Mouse (Mus musculus) frontal cortex, postnatal 36 days (tissue): ENCODE data around the gene Mfsd6l.

Experiments
- DNase-seq, 2 experiments: peaks; one replicate each; pipeline ENCODE4 v3.0.0; 2022; ENCODE audit warnings: low spot score in 2 of 2

The Mfsd6l gene

DNA sequence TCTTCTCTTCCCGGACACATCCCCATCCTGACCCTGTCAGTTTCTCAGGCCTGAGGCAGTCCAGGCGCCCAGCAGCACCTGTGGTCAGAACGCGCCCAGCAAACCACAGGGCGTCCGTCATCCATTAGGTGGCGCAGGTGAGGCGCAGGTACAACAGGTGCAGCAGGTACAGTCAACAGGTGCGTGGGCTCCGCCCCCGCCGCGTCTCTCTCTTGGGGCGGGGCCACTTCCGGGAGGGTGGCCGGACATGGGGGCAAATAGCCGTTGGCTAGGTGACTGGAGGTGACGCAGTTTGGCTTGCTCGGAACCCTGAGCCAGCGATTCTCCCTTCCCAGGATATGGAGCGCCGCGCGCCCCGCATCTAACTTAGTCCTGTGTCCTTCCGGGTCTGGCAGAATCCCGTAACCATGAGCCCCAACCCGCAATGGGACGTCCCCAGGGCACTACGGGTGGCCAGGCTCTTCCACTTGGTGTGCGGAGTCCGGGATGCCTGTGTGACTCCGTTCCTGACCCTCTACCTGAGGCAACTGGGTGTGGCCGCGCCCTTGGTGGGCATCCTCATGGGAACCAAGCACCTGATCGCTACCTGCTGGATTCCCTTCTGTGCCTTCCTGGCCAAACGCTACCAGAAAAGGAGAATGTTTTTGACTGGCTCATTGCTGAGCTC is at the start of gene Mfsd6l:
Gene Mfsd6l, plus strand, starts transcription at position 269 of the 667 bp plus-strand sequence.
- no peak for DNase-seq

DNA sequence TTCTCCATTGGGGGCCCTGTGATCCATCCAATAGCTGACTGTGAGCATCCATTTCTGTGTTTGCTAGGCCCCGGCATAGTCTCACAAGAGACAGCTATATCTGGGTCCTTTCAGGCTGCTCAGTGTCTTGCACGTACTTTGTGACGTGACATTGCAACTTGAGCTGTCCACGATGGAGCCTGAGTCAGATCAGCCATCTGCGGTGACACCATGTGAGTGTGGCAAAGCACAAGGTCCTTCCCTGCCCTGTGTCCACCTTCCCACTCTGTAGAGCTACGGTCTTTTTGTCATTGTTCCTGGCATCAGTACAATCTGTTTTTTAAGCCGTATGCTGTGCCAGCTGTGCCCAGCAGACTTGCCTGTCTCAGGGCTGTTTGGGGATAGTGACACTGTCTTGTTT is 48.7 kb upstream of the Mfsd6l start:
- DNase-seq, result no peak

DNA sequence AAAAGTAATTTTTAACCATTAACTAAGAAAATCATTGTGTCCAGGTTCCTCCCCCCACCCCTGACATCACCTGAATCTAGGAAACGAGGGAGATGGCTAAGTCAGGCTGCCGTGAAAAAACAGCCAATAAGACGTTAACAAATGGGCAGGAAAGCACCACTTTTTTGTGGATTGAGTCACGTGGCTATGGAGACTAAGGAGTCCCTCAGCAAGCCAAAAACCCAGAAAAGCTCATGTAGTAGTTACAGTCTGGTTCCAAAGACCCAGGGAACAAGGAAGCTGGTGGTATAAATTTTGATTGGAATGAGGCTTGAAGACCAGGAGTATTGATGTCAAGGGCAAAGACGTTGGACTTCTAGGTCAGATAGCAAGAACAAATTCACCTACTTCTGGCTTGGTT is 47.4 kb upstream of the Mfsd6l start:
- no peak for DNase-seq

GRCm38 (mm10) chr11:68509194-68509593 is 46.8 kb upstream of the Mfsd6l start:
- DNase-seq, result no peak

GRCm38 (mm10) chr11:68513969-68514368 is 42.0 kb upstream of the Mfsd6l start:
- no peak for DNase-seq

- no peak for DNase-seq
Measured at GRCm38 (mm10) chr11:68519362-68519761, 36.6 kb upstream of the Mfsd6l start.

DNA sequence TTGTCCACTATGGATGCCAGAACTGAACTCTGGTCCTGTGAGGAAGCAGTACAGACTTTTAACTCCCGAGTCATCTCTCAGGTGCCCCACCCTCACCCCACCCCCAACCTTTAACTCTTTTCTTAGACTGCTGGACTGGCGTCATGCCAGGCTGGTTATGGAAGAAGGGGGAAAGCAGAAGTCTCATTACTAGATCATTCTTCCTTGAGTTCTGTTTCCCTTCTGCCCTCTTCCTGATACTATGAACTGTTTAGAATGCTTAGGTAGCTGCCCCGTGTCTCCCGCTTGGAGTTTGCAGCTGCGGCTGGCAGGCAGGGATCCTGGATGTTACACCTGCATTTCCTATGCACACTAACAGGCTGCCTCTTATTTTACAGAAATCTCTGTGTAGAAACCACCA is 36.2 kb upstream of the Mfsd6l start:
- DNase-seq, result no peak

DNA sequence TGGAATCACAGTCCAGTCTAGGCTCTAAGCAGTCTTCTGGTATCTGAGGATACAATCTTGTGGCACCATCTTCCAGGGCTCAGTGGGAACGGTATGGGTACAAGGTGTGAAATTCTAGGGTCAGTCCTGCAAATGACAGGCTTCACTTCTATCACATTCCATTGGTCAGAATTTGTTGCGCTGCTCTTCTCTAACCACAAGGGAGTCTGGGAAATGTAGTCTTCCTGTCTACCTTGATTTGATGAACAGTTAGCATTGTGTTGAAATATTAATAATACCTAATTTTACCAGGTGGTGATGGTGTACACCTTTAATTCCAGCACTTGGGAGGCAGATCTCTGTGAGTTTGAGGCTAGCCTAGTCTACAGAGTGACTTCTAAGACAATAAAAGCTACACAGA is 35.5 kb upstream of the Mfsd6l start:
- DNase-seq, result no peak

DNA sequence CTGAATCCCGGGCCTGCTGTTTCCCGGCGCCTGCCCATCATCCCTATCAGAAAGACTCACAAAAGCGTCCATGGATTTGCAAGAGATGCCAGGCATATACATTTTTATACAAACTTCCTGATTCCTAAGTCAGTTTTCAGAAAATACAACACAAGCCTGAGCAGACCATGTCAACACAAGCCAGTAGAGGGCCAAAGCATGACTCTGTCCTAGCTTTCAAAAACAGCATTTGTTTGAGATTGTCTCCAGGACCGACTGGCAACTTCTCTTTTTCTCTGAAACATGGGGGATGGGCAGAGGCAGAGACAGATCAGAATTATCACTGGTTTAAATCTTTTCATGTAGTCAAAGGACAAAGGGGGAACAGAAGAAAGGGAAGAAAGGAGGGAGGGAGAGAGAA is 34.6 kb upstream of the Mfsd6l start:
- no peak for DNase-seq

GRCm38 (mm10) chr11:68526441-68526840 is 29.5 kb upstream of the Mfsd6l start:
- DNase-seq, result peak in 1 of 2 experiments; percentile 28

- peak; percentile 61 to 63 for DNase-seq
Measured at GRCm38 (mm10) chr11:68531066-68531806, 24.8 kb upstream of the Mfsd6l start.

GRCm38 (mm10) chr11:68531941-68532535 is 23.9 kb upstream of the Mfsd6l start:
- no peak for DNase-seq

DNA sequence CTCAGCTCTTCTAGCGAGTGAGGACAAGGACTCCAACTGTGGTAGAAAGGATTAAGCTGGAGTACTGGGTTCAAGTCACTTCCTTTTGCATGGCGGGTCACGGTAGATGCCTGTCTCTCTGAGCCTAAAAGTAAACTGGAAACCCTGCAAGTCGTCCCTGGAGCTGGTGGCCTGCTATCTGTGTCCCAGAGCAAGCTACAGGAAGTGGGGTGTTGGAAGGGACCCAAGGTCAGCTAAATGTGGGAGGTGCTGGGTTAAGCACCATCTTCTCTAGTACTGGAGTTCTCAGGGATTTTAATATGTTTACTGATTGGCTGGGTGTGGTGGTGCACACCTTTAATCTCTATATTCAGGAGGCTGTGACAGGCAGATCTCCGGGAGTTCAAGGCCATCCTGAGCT is 23.2 kb upstream of the Mfsd6l start:
- no peak for DNase-seq

DNA sequence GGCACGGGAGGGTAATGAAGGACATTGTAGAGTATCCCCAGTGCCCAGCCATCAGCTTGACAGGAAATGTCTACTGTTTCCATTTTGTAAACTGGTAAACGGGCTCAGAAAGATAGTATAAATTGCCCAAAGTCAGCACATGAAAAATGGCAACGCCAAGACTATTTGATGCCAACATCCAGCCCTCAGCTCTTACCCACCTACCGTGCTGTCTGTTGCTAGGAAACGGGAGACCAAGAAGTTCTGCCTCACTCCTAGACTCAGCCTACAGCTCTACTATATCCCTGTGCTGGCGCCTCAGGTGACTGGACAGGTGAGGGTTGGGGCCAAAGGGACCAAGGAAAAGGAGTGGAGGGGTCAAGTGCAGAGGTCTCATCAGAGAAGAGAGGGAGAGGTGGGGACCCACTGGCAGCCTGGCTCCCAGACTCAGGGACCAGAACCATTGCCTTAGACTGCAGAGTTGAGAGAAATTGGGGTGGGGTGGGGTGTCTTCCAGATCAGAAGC is 22.0 kb upstream of the Mfsd6l start:
- no peak for DNase-seq

DNA sequence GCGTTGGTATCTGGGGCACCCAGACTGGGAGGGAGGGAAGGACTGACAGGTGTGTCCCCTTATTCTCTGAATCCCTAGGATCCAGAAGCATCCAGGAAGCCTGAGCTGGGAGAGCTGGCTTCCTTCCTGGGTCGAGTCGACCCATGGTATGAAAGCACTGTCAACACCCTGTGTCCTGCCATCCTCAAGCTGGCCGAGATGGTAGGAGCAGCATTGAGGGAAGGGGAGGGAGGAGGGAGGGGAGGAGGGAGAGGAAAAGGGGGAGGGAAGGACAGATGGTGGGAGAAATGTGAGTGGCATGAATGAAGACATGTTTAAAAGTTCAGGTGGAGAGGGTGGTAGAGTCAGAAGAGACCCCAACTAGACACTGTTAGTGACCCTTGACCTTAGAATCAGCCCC is 20.0 kb upstream of the Mfsd6l start:
- no peak for DNase-seq

GRCm38 (mm10) chr11:68536465-68536864 is 19.5 kb upstream of the Mfsd6l start:
- peak in 1 of 2 experiments; percentile 67 for DNase-seq

GRCm38 (mm10) chr11:68539621-68540020 is 16.4 kb upstream of the Mfsd6l start:
- DNase-seq, result peak in 1 of 2 experiments; percentile 58

- DNase-seq, result no peak
Measured at GRCm38 (mm10) chr11:68544554-68544953, 11.4 kb upstream of the Mfsd6l start.

GRCm38 (mm10) chr11:68545172-68545571 is 10.8 kb upstream of the Mfsd6l start:
- DNase-seq, result no peak

- no peak for DNase-seq
Measured at GRCm38 (mm10) chr11:68545682-68546222, 10.2 kb upstream of the Mfsd6l start.

- no peak for DNase-seq
Measured at GRCm38 (mm10) chr11:68547484-68547883, 8.5 kb upstream of the Mfsd6l start.

DNA sequence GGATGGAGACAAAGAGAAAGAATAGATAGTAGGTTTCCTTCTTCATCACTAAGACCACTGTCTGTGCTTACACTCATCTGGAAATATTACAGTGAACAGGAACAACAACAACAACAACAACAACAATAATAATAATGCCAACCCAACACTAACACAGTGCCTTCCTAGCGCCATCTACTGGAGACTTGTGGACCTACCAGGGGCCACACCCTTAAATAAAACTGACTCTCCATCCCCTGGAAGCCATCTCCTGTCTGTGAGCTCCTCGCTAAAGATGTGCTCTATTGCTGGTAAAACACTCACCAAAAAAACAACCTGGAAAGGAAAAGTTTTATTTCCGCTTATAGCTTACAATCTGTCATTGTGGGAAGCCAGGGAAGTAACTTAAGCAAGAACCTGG is 6.4 kb upstream of the Mfsd6l start:
- no peak for DNase-seq

DNA sequence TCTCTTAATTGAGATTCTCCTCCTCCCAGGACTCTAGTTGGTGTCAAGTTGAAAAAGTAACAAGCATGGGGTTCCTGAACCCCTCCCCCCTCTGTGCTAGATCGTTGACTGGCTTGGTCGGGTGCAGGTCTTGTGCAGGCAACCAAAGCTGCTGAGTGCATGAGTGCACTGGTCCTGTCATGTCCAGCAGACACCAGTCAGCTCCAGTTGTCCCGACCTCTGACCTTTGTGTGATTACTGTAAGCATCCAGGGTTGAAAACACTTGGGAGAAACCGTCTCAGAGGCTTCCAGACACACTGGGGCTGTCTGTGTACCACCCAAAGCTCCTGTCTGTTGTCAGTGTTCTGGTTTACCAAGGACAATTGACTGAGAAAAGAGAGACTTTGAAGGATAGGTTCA is 5.6 kb upstream of the Mfsd6l start:
- DNase-seq, result no peak
